Mouse (Mus musculus) limb, embryonic 12.5 days (tissue): Measurements from ENCODE around the gene Nfatc3. TPM values are rescaled to one million over a fixed set of nuclear protein-coding genes. Genes with fewer than 3 reads are reported as not detected.

Experiments
- ATAC-seq: fragments of 200-750 bp; cut with Nextera tagmentation; 2 replicates; pipeline ENCODE4 v1.8.0; 2017; ENCODE audit warnings: low read depth, moderate TSS enrichment; ENCODE audit not compliant: insufficient number of reproducible peaks, insufficient read depth, low FRiP score, low TSS enrichment
- H3K27ac ChIP-seq: fragments of 300-500 bp; sonication (generic); 2 replicates; pipeline ENCODE4 v1.5.1; 2016; ENCODE audit warnings: mild to moderate bottlenecking, moderate library complexity
- H3K27me3 ChIP-seq: fragments of 300-500 bp; sonication (generic); 2 replicates; pipeline ENCODE4 v1.6.1; 2016; ENCODE audit warnings: mild to moderate bottlenecking, moderate library complexity
- H3K36me3 ChIP-seq: fragments of 300-500 bp; sonication (generic); 2 replicates; pipeline ENCODE4 v1.6.1; 2016; ENCODE audit warnings: mild to moderate bottlenecking, moderate library complexity
- H3K4me1 ChIP-seq: fragments of 300-500 bp; sonication (generic); replicated peaks from 2 replicates; pipeline ENCODE4 v1.6.1; 2016
- H3K4me2 ChIP-seq: fragments of 300-500 bp; sonication (generic); 2 replicates; pipeline ENCODE4 v1.6.1; 2016; ENCODE audit warnings: mild to moderate bottlenecking, moderate library complexity
- H3K4me3 ChIP-seq: fragments of 300-500 bp; sonication (generic); replicated peaks from 2 replicates; pipeline ENCODE4 v1.5.1; 2016; ENCODE audit warnings: mild to moderate bottlenecking
- H3K9ac ChIP-seq: fragments of 300-500 bp; sonication (generic); replicated peaks from 2 replicates; pipeline ENCODE4 v1.6.1; 2016; ENCODE audit warnings: mild to moderate bottlenecking, moderate library complexity
- H3K9me3 ChIP-seq: fragments of 300-500 bp; sonication (generic); 2 replicates; pipeline ENCODE4 v1.6.1; 2016; ENCODE audit warnings: mild to moderate bottlenecking, moderate library complexity
- WGBS: fragments of 180-500 bp; shearing (Covaris S2); methylation state at CpG from one replicate; pipeline ENCODE4 v1.1.7; 2016; 5-methylcytosine and 5-hydroxymethylcytosine counted together
- polyA plus RNA-seq: library from polyadenylated mRNA; unstranded; fragments of >200 nt; fragmentation: Nextera tagmentation; extraction: Ambion mirVana; gene quantifications from 2 replicates; pipeline ENCODE4 v1.2.1, GENCODE M21; 2016

The Nfatc3 gene
- polyA plus RNA-seq, 1 experiment from 2014 or later: 9.2 TPM

DNA sequence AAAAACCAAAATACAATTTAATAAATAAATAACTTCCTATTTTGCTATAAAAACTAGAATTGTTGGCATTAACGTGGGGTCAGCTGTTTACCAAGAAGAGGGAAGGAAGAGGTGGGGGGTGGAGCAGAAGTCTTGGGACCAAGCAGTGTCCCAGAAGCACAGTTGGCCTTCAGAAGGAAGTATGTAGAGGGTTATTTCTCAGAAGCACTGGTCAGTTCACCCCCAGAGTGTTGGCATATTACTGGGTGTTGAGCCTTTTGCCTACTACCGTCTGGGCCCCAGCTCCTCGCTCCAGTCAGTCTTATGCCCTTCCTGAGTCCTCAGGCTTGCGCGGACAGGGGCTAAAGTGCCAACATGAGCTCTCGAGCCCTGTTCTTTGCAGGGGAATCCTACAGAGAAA lies 90.4 kb downstream of the Nfatc3 start:
- Histone ChIP-seq H3K27ac (no peak overlapping the region), H3K4me2 (no peak overlapping the region), H3K4me3 (no peak overlapping the region), H3K27me3 (no peaks in the 10 kb centered on the region), H3K9ac (no peak overlapping the region), H3K9me3 (no peaks in the 10 kb centered on the region), H3K36me3 (no peaks in the 10 kb centered on the region), H3K4me1 (peaks cover 8% of the 10 kb centered on the region; the same call in 1 of the 2 replicates)
- no peak for ATAC-seq
- 86% methylated on average over 6 of the region's 6 CpGs for WGBS

DNA sequence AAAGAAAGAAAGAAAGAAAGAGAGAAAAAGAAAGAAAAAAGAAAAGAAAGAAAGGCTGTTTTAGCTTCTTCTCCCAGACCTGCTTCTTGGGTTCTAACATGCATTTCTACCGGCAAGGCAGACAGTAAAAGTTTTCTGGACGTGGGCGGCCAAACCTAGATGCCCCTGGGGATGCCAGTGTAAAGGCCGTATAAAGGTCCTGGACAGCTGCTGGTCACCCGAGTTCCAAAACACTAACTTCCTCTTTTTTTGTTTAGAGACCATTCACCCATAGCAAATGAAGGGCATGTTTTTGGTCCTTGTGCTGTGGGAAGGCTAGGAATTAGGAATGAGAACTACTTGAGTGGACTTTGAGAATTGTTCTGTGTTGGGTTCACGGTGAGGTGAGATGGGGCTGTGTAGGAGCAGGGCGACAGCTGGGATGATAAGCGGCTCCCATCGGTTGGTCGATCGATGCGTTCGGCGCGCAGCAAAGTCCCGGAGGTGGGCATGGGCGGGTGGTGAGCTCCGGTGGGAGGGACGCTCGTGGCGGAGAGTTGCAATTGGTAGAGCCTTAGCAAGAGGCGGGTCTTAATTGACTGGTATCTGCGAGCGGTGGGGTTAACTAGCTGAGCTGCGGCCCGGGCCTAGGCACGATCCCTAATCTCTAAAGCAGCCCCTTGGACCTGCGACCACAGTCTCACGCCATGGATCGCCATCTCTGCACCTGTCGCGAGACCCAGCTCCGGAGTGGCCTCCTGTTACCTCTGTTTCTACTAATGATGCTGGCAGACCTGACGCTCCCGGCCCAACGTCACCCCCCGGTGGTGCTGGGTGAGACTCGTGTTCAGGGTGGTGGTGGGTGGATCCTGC lies 91.4 kb downstream of the Nfatc3 start, which contains the start of gene Pla2g15:
TSS of gene Pla2g15 (plus strand) at position 599 of the 852 bp plus-strand sequence.
- peaks cover 8% of the 10 kb centered on the region for H3K36me3 ChIP-seq
- peak; percentile 95 for ATAC-seq
- peak within 1 kb of the TSS; percentile 70 for H3K9ac ChIP-seq
- no peaks in the 10 kb centered on the region for H3K9me3 ChIP-seq
- WGBS: 3% methylated on average over 38 of the region's 38 CpGs
- H3K27ac ChIP-seq: 0 out of 2 replicates have a peak within 1 kb of the TSS, but pooled peaks have one; percentile 13
- H3K4me1 ChIP-seq: peaks cover 8% of the 10 kb centered on the region; the same call in 1 of the 2 replicates
- H3K4me2 ChIP-seq: peak within 1 kb of the TSS; percentile 71
- H3K27me3 ChIP-seq: no peaks in the 10 kb centered on the region
- peak within 1 kb of the TSS; percentile 75 for H3K4me3 ChIP-seq

DNA sequence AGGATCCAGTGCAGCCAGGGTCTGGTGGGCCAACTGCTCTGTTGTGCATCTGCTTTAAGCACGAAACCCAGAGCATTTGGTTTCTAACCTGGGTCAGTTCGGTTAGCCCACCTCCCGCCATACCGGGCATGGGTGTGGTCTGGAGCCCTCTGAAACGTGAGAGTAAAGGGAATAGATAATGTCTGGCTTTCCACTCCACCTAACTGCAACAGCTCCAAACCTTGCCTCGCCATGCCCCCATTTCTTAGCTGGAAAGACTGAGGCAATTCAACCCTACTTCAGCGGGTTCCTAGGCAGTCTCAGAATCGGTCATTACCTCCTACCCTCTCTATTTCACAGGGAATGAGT lies 92.0 kb downstream of the Nfatc3 start:
- peak overlapping the region; percentile 70 for H3K9ac ChIP-seq
- ATAC-seq: no peak
- 17% methylated on average over 8 of the region's 8 CpGs for WGBS
- H3K4me2 ChIP-seq: peak overlapping the region; percentile 71
- H3K4me3 ChIP-seq: peak overlapping the region; percentile 75
- H3K4me1 ChIP-seq: peaks cover 8% of the 10 kb centered on the region; the same call in 1 of the 2 replicates
- H3K9me3 ChIP-seq: no peaks in the 10 kb centered on the region
- no peaks in the 10 kb centered on the region for H3K27me3 ChIP-seq
- H3K27ac ChIP-seq: 0 out of 2 replicates have a peak overlapping the region, but pooled peaks have one; percentile 13
- peaks cover 10% of the 10 kb centered on the region for H3K36me3 ChIP-seq

DNA sequence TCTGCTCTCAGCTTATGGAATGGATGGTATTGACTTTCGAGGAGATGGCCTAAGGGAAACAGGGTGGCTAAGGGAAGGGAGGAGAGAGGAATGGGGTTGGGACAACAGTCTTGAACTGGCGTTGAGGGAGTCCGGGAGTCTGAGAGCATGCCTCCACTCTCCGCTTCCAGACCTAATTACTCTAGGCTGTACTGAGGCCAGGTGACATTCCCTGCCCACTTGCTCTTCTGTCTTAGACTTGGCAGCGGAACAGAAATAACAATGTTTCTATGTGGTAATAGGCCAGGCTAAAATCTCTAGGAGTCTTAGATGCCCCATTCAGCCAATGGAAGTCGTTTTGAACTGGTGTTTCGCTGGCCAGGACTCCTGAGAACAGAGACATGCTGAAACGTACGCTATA lies 92.4 kb downstream of the Nfatc3 start:
- H3K9me3 ChIP-seq: no peaks in the 10 kb centered on the region
- H3K4me2 ChIP-seq: peak overlapping the region; percentile 71
- WGBS: 81% methylated on average over 9 of the region's 9 CpGs
- peaks cover 12% of the 10 kb centered on the region for H3K36me3 ChIP-seq
- H3K4me3 ChIP-seq: peak overlapping the region; percentile 75
- no peaks in the 10 kb centered on the region for H3K27me3 ChIP-seq
- H3K27ac ChIP-seq: no peak overlapping the region
- H3K9ac ChIP-seq: 0 out of 2 replicates have a peak overlapping the region, but pooled peaks have one; percentile 70
- H3K4me1 ChIP-seq: peaks cover 8% of the 10 kb centered on the region; the same call in 1 of the 2 replicates
- ATAC-seq: no peak

DNA sequence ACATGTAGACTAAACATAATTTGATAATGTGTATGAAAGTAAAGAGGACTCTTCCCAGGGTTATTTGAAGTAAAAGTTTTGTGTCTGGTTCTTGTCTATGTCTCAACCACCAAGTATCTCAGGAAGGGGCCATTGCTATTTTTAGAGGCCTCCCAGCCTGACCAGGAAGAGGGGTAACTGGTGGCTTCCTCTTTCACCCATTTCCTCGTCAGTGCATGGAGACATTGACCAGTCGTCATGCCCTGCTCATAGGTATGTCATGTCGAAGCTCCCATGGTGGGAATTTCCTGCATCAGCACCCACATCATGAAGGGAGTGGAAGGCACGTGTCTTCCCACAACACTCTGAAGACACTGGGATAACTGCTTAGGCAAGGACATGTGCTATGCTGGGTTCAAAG lies 94.2 kb downstream of the Nfatc3 start:
- Histone ChIP-seq H3K27me3 (no peaks in the 10 kb centered on the region), H3K9ac (no peak overlapping the region), H3K36me3 (peaks cover 20% of the 10 kb centered on the region), H3K4me3 (no peak overlapping the region), H3K4me1 (peaks cover 8% of the 10 kb centered on the region; the same call in 1 of the 2 replicates), H3K4me2 (no peak overlapping the region), H3K9me3 (no peaks in the 10 kb centered on the region), H3K27ac (no peak overlapping the region)
- 89% methylated on average over 4 of the region's 4 CpGs for WGBS
- no peak for ATAC-seq

DNA sequence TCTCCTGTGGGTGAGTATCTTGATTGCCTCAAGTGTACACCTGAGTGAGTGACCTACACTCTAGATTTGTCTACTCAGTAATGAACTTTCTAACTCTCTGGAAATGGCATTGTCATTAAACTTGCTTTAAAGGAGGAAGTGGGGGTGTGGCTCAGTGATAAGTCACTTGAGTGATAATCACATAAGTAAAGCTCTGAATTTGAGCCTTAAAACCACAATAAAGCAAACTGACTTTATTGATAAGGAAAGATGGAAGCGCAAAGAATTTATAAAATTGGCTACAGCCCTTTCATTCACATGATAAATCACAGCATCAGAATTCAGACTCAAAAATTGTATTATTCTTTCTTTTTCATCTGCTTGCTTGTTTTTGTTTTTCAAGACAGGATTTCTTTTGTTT lies 98.8 kb downstream of the Nfatc3 start:
- no peak overlapping the region for H3K27ac ChIP-seq
- 94% methylated on average over 1 of the region's 1 CpGs for WGBS
- H3K9me3 ChIP-seq: no peaks in the 10 kb centered on the region
- no peaks in the 10 kb centered on the region for H3K27me3 ChIP-seq
- H3K4me2 ChIP-seq: no peak overlapping the region
- H3K9ac ChIP-seq: no peak overlapping the region
- no peaks in the 10 kb centered on the region for H3K4me1 ChIP-seq
- peaks cover 62% of the 10 kb centered on the region for H3K36me3 ChIP-seq
- no peak overlapping the region for H3K4me3 ChIP-seq
- no peak for ATAC-seq

DNA sequence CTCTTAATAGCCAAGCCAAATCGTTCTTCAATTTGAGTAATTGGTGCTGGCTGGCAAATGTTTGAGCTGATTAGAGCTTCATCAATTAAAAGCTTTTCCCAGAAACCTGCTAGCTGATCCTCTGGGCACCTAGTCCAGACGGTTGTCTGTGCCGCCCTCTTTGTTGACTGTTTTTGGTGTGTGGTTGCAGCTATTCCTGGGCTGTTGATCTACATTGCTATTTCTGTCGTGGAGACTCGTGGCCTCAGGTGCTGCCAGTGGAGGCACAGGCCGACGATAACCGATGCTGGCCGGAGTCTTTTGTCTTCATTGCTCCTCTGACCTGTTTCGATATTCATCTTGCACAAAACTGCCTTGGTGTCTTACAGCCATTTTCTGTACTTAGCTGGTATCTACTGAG lies 99.7 kb downstream of the Nfatc3 start:
- Histone ChIP-seq H3K9me3 (no peaks in the 10 kb centered on the region), H3K36me3 (peaks cover 72% of the 10 kb centered on the region)
- ATAC-seq: no peak

DNA sequence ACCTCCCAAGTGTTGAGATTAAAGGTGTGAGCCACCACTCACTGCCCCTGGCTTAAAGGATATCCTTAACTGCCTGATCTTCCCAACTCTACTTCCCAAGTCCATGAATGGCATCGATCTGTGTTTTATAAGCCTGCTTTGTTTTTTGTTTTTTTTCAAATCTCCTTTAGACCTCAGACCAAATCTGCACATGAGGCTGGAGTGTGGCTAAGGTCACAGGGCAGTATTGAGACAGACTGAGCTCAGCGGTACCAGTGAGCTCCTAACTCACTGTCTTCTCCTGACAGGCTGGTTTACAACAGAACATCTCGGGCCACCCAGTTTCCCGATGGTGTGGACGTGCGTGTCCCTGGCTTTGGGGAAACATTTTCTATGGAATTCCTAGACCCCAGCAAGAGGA lies 101.2 kb downstream of the Nfatc3 start:
- Histone ChIP-seq H3K27me3 (no peaks in the 10 kb centered on the region), H3K4me2 (no peak overlapping the region), H3K4me1 (no peaks in the 10 kb centered on the region), H3K27ac (no peak overlapping the region), H3K4me3 (no peak overlapping the region), H3K9ac (no peak overlapping the region), H3K36me3 (peaks cover 79% of the 10 kb centered on the region), H3K9me3 (no peaks in the 10 kb centered on the region)
- WGBS: 88% methylated on average over 6 of the region's 6 CpGs
- no peak for ATAC-seq

More for the DNA sequence above, 99.7 kb downstream of the Nfatc3 start:
- Histone ChIP-seq H3K4me3 (no peak overlapping the region), H3K27me3 (no peaks in the 10 kb centered on the region), H3K9ac (no peak overlapping the region), H3K4me1 (no peaks in the 10 kb centered on the region), H3K27ac (no peak overlapping the region), H3K4me2 (no peak overlapping the region)
- WGBS: 87% methylated on average over 10 of the region's 10 CpGs

DNA sequence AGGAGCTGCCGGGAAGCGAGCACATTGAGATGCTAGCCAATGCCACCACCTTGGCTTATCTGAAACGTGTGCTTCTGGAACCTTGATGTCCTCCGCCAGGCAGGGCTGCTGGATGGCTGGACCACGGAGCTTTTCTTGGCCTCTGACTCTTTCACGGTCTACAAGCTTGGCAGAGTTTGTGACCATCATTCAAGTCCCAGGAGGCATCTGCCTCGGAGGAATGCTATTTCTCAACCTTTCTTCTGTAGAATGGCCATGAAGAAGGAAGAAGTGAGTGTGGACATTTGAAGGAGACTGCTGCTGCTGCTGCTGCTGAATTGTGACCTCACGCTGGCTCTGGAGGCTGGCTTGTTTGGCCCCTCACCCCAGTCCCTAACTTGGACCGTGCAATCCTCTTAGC lies 104.6 kb downstream of the Nfatc3 start:
- Histone ChIP-seq H3K4me2 (no peak overlapping the region), H3K4me1 (peaks cover 3% of the 10 kb centered on the region; the same call in 1 of the 2 replicates), H3K9me3 (no peaks in the 10 kb centered on the region), H3K9ac (no peak overlapping the region), H3K27ac (no peak overlapping the region), H3K4me3 (no peak overlapping the region), H3K27me3 (no peaks in the 10 kb centered on the region), H3K36me3 (peaks cover 62% of the 10 kb centered on the region)
- ATAC-seq: no peak
- 89% methylated on average over 9 of the region's 9 CpGs for WGBS

DNA sequence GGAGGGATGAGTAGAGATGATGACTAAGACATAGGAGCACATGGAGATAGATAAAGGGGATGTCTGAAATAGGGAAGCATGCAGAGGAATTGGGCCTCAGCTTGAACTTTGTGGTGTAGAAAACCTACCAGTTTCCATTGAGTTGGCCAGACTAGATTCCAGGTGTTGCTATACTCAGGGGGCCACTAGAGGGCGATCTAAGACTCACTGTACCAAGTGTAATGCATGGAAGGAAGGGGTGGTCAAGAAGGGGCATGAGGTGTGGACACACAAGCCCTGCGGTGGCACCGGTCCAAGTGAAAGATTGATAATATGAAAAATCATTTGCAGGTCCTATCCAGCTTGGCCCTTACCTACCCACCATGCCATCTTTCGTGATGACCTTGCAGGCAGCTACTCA lies 106.8 kb downstream of the Nfatc3 start:
- 47% methylated on average over 4 of the region's 4 CpGs for WGBS

DNA sequence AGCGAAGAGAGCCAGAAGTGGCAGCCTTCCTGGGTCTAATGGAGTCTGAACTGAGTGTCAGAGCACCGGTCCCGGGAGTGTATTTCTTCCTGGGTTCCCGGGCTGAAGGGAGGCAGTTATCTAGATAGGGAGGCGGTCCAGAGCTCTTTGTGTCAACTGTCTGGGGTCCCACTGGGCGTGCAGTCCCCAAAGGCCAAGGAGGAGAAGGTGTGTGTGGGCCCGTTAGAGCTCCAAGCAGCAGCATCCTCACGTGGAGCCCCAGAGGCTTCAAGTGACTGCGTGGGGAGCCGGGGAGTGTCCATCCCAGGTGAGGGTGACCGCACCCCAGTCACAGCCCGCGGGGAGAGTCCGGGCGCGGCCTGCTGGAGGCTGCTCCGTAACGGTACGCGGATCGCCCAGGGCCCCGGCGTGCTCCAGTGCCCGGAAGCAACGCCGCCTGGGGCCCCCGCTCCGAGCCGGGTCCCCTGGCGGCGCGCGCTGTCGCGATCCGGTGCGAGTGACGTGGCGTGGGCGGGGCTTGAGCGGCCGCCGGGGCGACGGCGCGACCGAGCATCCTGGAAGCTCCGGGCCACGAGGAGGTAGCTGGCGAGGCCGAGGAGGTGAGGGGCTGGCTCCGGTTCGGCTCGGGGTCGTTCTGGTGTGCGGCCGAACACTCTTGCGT lies 109.8 kb downstream of the Nfatc3 start, which contains the start of gene Slc7a6:
TSS of gene Slc7a6 (plus strand) at position 502 of the 661 bp plus-strand sequence.
- WGBS: under 1% methylated on average over 59 of the region's 59 CpGs

More for the DNA sequence above, 106.8 kb downstream of the Nfatc3 start:
- H3K4me1 ChIP-seq: peaks cover 13% of the 10 kb centered on the region
- no peaks in the 10 kb centered on the region for H3K9me3 ChIP-seq
- no peak for ATAC-seq
- no peak overlapping the region for H3K9ac ChIP-seq
- no peaks in the 10 kb centered on the region for H3K27me3 ChIP-seq
- H3K4me3 ChIP-seq: no peak overlapping the region
- peaks cover 43% of the 10 kb centered on the region for H3K36me3 ChIP-seq
- H3K4me2 ChIP-seq: no peak overlapping the region
- H3K27ac ChIP-seq: no peak overlapping the region

More for the DNA sequence above, 109.8 kb downstream of the Nfatc3 start, which contains the start of gene Slc7a6:
- H3K4me3 ChIP-seq: peak within 1 kb of the TSS; percentile 86
- peaks cover 13% of the 10 kb centered on the region for H3K4me1 ChIP-seq
- peaks cover 16% of the 10 kb centered on the region for H3K36me3 ChIP-seq
- no peaks in the 10 kb centered on the region for H3K27me3 ChIP-seq
- H3K27ac ChIP-seq: peak within 1 kb of the TSS; percentile 90
- H3K9ac ChIP-seq: peak within 1 kb of the TSS; percentile 85
- H3K4me2 ChIP-seq: peak within 1 kb of the TSS; percentile 91
- H3K9me3 ChIP-seq: no peaks in the 10 kb centered on the region
- peak; percentile 71 for ATAC-seq
